Mouse (Mus musculus): ENCODE results near the gene Npy5r.

DNA sequence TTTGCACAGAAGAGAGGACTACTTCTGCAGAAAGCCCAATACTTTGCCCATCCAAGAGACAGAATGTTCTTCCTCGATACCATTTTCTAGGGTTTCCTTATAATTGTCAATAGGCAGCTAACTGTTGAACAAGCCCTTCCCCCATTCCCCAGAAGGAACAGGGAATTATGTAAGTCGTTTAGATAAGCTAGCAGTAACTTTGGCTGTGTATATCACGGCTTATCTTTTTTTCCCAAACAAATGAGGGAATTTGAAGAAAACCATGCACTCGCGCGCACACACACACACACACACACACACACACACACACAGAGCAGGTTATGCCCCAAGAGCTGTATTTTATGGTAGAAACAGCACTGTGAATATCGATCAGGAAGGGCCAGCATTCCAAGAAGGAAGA lies 10.9 kb upstream of the Npy5r start:
- no peak for TF ChIP-seq CTCF (IDR thresholded peaks at IDR 0.05; ENCODE audit: insufficient read depth, low read length)
- TF ChIP-seq POLR2A (IDR thresholded peaks at IDR 0.05; ENCODE audit: borderline replicate concordance, extremely low read depth, low read depth, low read length), result no peak
